Mouse (Mus musculus) MEL (cell line): ENCODE measurements around the gene Dusp2. TPM values are rescaled to one million over a fixed set of nuclear protein-coding genes. Genes with fewer than 3 reads are reported as not detected.

ENCODE experiments used
- DNase-seq: peaks from one replicate; pipeline ENCODE4 v3.0.0; 2011; ENCODE audit warnings: low read depth, low spot score
- H3K27ac ChIP-seq: 2 replicates; pipeline ENCODE4 v1.5.1; 2012; ENCODE audit warnings: low read depth, mild to moderate bottlenecking, control low read depth, low read length, moderate library complexity; ENCODE audit not compliant: control insufficient read depth
- H3K27me3 ChIP-seq, 2 experiments: fragments of 150-350 bp in 1 of 2; sonication (generic) in 1 of 2; 2 replicates each; pipeline ENCODE4 v1.6.1; 2012; ENCODE audit warnings: low read length in 2 of 2, mild to moderate bottlenecking in 2 of 2, improper control_type of control experiment in 1 of 2, moderate library complexity in 1 of 2; ENCODE audit not compliant: insufficient read depth in 2 of 2, control insufficient read depth in 1 of 2
- H3K36me3 ChIP-seq, 2 experiments: 2 replicates each; pipeline ENCODE4 v1.6.1; 2012 to 2014; ENCODE audit warnings: low read length in 2 of 2, improper control_type of control experiment in 1 of 2, inconsistent platforms in 1 of 2, mild to moderate bottlenecking in 1 of 2; ENCODE audit not compliant: insufficient read depth in 2 of 2, control insufficient read depth in 1 of 2
- H3K4me1 ChIP-seq, 2 experiments: fragments of 150-350 bp in 1 of 2; sonication (generic) in 1 of 2; 2 replicates each; pipeline ENCODE4 v1.6.1; 2012; ENCODE audit warnings: low read length in 2 of 2, improper control_type of control experiment in 1 of 2, mild to moderate bottlenecking in 1 of 2; ENCODE audit not compliant: insufficient read depth in 2 of 2, control insufficient read depth in 1 of 2
- H3K4me3 ChIP-seq, 2 experiments: fragments of 150-350 bp in 1 of 2; sonication (generic) in 1 of 2; 2 replicates each; pipeline ENCODE4 v1.5.1; 2012; ENCODE audit warnings: low read depth in 2 of 2, low read length in 2 of 2, mild to moderate bottlenecking in 2 of 2, moderate library complexity in 2 of 2, control low read depth in 1 of 2, improper control_type of control experiment in 1 of 2; ENCODE audit not compliant: control insufficient read depth in 1 of 2, insufficient read depth in 1 of 2
- H3K79me2 ChIP-seq: 2 replicates; pipeline ENCODE4 v1.6.1; 2012; ENCODE audit warnings: mild to moderate bottlenecking, low read length, moderate library complexity; ENCODE audit not compliant: control insufficient read depth, poor library complexity, insufficient read depth
- H3K9ac ChIP-seq: 2 replicates; pipeline ENCODE4 v1.6.1; 2012; ENCODE audit warnings: low read depth, mild to moderate bottlenecking, control low read depth, low read length, moderate library complexity; ENCODE audit not compliant: control insufficient read depth, poor library complexity, severe bottlenecking
- H3K9me3 ChIP-seq: fragments of 150-350 bp; sonication (generic); replicated peaks from 2 replicates; pipeline ENCODE4 v1.6.1; 2012; ENCODE audit warnings: mild to moderate bottlenecking, low read length, improper control_type of control experiment, moderate library complexity; ENCODE audit not compliant: insufficient read depth
- CHD1 ChIP-seq: IDR thresholded peaks from 2 replicates; pipeline ENCODE4 v1.6.1; 2012; ENCODE audit warnings: low read depth, mild to moderate bottlenecking, inconsistent platforms, low read length, improper control_type of control experiment
- CHD2 ChIP-seq: IDR thresholded peaks from 2 replicates; pipeline ENCODE4 v1.6.1; 2011; ENCODE audit warnings: low read length, improper control_type of control experiment
- ELF1 ChIP-seq: IDR thresholded peaks from 2 replicates; pipeline ENCODE4 v1.6.1; 2014; ENCODE audit warnings: low read depth, mild to moderate bottlenecking, inconsistent platforms, low read length, improper control_type of control experiment, moderate library complexity
- EP300 ChIP-seq, 2 experiments: IDR thresholded peaks; 2 replicates each; pipeline ENCODE4 v1.6.1; 2011; ENCODE audit warnings: improper control_type of control experiment in 2 of 2, low read length in 2 of 2, low read depth in 1 of 2, mild to moderate bottlenecking in 1 of 2
- GATA1 ChIP-seq: IDR thresholded peaks from 2 replicates; pipeline ENCODE4 v1.6.1; 2011; ENCODE audit warnings: low read depth, low read length, improper control_type of control experiment
- JUND ChIP-seq: IDR thresholded peaks from 2 replicates; pipeline ENCODE4 v1.6.1; 2011; ENCODE audit warnings: low read depth, mild to moderate bottlenecking, improper control_type of control experiment, low read length
- KAT2A ChIP-seq: conservative IDR thresholded peaks from 2 replicates; pipeline ENCODE4 v1.6.1; 2012; ENCODE audit warnings: low read depth, low read length, improper control_type of control experiment, inconsistent platforms
- MAZ ChIP-seq: IDR thresholded peaks from 2 replicates; pipeline ENCODE4 v1.6.1; 2012; ENCODE audit warnings: low read depth, mild to moderate bottlenecking, inconsistent platforms, low read length, improper control_type of control experiment
- MXI1 ChIP-seq: IDR thresholded peaks from 2 replicates; pipeline ENCODE4 v1.6.1; 2011; ENCODE audit warnings: mild to moderate bottlenecking, low read depth, low read length, improper control_type of control experiment
- NELFE ChIP-seq: IDR thresholded peaks from 2 replicates; pipeline ENCODE4 v1.6.1; 2011; ENCODE audit warnings: low read depth, low read length, improper control_type of control experiment
- NRF1 ChIP-seq: IDR thresholded peaks from 2 replicates; pipeline ENCODE4 v1.6.1; 2014; ENCODE audit warnings: low read depth, mild to moderate bottlenecking, inconsistent platforms, low read length, improper control_type of control experiment, moderate library complexity; ENCODE audit not compliant: poor library complexity, insufficient read depth, severe bottlenecking
- POLR2A ChIP-seq, 2 experiments: IDR thresholded peaks; 2 replicates each; pipeline ENCODE4 v1.6.1; 2011 to 2012; ENCODE audit warnings: low read length in 2 of 2, mild to moderate bottlenecking in 2 of 2, control low read depth in 1 of 2, improper control_type of control experiment in 1 of 2, low read depth in 1 of 2, moderate library complexity in 1 of 2; ENCODE audit not compliant: control insufficient read depth in 1 of 2, insufficient read depth in 1 of 2, poor library complexity in 1 of 2
- POLR2AphosphoS2 ChIP-seq: IDR thresholded peaks from 2 replicates; pipeline ENCODE4 v1.6.1; 2011; ENCODE audit warnings: low read length, improper control_type of control experiment
- RAD21 ChIP-seq: IDR thresholded peaks from 2 replicates; pipeline ENCODE4 v1.6.1; 2011; ENCODE audit warnings: mild to moderate bottlenecking, low read depth, low read length, improper control_type of control experiment
- RCOR1 ChIP-seq: IDR thresholded peaks from 2 replicates; pipeline ENCODE4 v1.6.1; 2012; ENCODE audit warnings: low read depth, mild to moderate bottlenecking, inconsistent platforms, low read length, improper control_type of control experiment
- SIN3A ChIP-seq: IDR thresholded peaks from 2 replicates; pipeline ENCODE4 v1.6.1; 2012; ENCODE audit warnings: low read length, improper control_type of control experiment, inconsistent platforms
- TAL1 ChIP-seq: IDR thresholded peaks from 2 replicates; pipeline ENCODE4 v1.6.1; 2012; ENCODE audit warnings: mild to moderate bottlenecking, inconsistent platforms, low read length, moderate library complexity, mixed read lengths
- TBP ChIP-seq: IDR thresholded peaks from 2 replicates; pipeline ENCODE4 v1.8.0; 2011; ENCODE audit warnings: low read depth, low read length, improper control_type of control experiment
- USF1 ChIP-seq: IDR thresholded peaks from 2 replicates; pipeline ENCODE4 v1.6.1; 2014; ENCODE audit warnings: low read depth, mild to moderate bottlenecking, inconsistent platforms, low read length, improper control_type of control experiment, moderate library complexity
- ZKSCAN1 ChIP-seq: IDR thresholded peaks from 2 replicates; pipeline ENCODE4 v1.6.1; 2012; ENCODE audit warnings: low read depth, mild to moderate bottlenecking, inconsistent platforms, low read length, improper control_type of control experiment, moderate library complexity
- ZNF384 ChIP-seq: IDR thresholded peaks from 2 replicates; pipeline ENCODE4 v1.6.1; 2012; ENCODE audit warnings: low read depth, mild to moderate bottlenecking, inconsistent platforms, low read length, improper control_type of control experiment
- polyA plus RNA-seq, 2 experiments: library from polyadenylated mRNA; stranded (reverse) in 1 of 2; unstranded in 1 of 2; fragments of >175 nt in 1 of 2; fragments of >200 nt in 1 of 2; gene quantifications; 2 replicates each; pipeline versions ENCODE4 v1.2.1 to v1.2.4; 2012; ENCODE audit warnings: low replicate concordance in 2 of 2, low read depth in 1 of 2; ENCODE audit not compliant: insufficient read length in 2 of 2, insufficient read depth in 1 of 2, missing spikeins in 1 of 2
- total RNA-seq: library from RNA; depleted of rRNA; stranded (reverse); fragments of 300-350 nt; gene quantifications from 2 replicates; pipeline ENCODE4 v1.2.3, GENCODE M21; 2012

Dusp2 gene
- total and polyA plus RNA-seq, 3 experiments = 10.4 to 11.6 TPM; not detected in 1

DNA sequence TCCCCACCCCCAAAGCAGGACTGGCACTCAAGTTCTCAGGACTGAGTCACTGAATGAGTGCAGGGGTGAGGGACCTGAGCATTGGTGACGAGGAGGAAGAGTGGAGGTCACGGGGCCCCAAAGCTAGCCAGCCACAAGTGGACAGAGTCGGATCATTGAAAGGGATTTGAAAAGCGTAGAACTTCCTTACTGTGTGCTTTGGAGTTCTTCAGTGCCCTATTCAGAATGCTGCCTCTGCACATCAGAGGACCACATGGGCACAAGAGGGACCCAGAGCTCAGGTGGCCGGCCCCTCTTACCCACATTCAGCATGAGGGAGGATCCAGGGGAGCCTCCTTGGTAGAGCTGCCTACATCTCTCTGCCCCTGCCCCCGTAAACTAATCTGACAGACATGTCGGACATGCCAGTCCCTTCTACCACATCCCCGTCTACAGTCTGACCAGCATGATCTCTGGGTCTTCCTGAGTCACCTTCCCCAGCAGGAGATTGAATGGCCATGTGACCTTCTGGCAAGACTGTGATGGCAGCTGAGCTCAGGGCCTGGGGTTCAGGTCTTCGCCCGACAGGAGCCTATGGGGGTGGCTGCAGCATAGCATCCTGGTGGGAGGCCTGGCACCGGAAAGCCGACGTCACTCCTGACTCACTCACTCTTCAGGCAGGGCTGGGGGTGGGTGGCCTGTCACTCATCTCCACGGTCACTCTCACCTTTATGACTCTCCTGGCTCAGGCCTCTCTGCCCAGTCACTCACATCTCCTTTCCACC lies 3.0 kb upstream of the Dusp2 start:
- no peak overlapping the region for H3K27ac ChIP-seq

DNA sequence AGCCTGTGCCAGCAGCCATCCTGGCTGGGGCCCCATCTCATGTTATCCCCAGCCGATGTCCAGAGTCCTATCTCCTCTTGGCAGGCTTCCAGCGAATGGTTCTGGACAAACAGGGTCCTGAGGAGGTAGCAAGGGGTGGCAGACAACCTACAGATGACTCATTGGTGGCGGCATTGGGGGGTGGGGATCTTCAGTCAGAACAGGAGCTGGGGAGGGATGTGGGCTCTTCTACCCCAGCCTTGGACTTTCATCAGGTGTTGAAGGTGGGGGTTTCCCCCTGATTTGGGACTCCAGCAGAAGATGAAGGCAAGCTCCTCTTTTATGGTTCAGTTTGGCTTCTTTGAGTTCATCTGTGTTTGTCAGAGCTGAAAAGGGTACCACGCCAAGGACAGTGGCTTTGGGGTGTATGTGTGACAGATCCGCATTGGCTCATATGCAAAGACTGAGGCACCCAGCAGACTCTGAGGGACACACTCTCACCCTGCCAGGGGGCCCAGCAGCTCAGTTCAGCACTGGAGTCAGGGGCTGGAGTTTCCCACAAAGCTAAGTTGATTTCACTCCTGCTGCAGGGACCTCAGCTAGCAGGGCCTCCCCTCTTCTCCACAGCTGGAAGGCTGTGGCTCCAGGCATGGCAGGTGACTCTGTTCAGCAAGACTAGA lies 1.9 kb upstream of the Dusp2 start:
- no peaks in the 10 kb centered on the region for H3K9me3 ChIP-seq
- no peak overlapping the region for H3K9ac ChIP-seq
- H3K4me1 ChIP-seq = peaks cover 3 to 22% of the 10 kb centered on the region in 2 experiments; a peak in 3 of 4 replicates
- H3K27me3 ChIP-seq = no peaks in the 10 kb centered on the region
- no peak overlapping the region for H3K4me3 ChIP-seq
- DNase-seq = no peak
- peaks cover 0 to 12% of the 10 kb centered on the region in 2 experiments; a peak in 2 of 4 replicates for H3K36me3 ChIP-seq
- no peak overlapping the region for H3K27ac ChIP-seq
- TF ChIP-seq TAL1 (no peak), MXI1 (no peak), GATA1 (no peak), EP300 (IDR thresholded peaks at IDR 0.05; ENCODE audit: low read depth in 1 of 2, low read length in 2 of 2) (no peak), CHD2 (no peak), MAZ (no peak), USF1 (no peak), KAT2A (no peak), POLR2A (IDR thresholded peaks at IDR 0.05; ENCODE audit: control insufficient read depth in 1 of 2, insufficient read depth in 1 of 2, low read depth in 1 of 2, low read length in 2 of 2, poor library complexity in 1 of 2) (no peak), CHD1 (no peak), NRF1 (no peak), ZKSCAN1 (no peak)
- TF ChIP-seq, all 39 proteins: peak for 0
- H3K79me2 ChIP-seq = peaks cover 12% of the 10 kb centered on the region

More for the DNA sequence above, 3.0 kb upstream of the Dusp2 start:
- no peaks in the 10 kb centered on the region for H3K9me3 ChIP-seq
- peaks cover 12% of the 10 kb centered on the region for H3K79me2 ChIP-seq
- TF ChIP-seq ZNF384 (no peak), SIN3A (no peak), ELF1 (no peak), ZKSCAN1 (no peak), RAD21 (no peak), RCOR1 (no peak), CHD2 (no peak), NELFE (no peak), POLR2AphosphoS2 (no peak), TBP (no peak), JUND (no peak)
- H3K4me1 ChIP-seq = peaks cover 5 to 30% of the 10 kb centered on the region in 2 experiments; a peak in 3 of 4 replicates
- DNase-seq = no peak
- H3K9ac ChIP-seq = no peak overlapping the region
- H3K27me3 ChIP-seq = no peaks in the 10 kb centered on the region
- H3K4me3 ChIP-seq = no peak overlapping the region
- H3K36me3 ChIP-seq = peaks cover 0 to 12% of the 10 kb centered on the region in 2 experiments; a peak in 2 of 4 replicates
